Mouse (Mus musculus) kidney, embryonic 16.5 days (tissue): ENCODE measurements around the gene Tab3. TPM values are rescaled to one million over a fixed set of nuclear protein-coding genes. Genes with fewer than 3 reads are reported as not detected.

Experiments used
- ATAC-seq: fragments of 200-750 bp; cut with Nextera tagmentation; 2 replicates; pipeline ENCODE4 v1.8.0; 2017; ENCODE audit warnings: moderate TSS enrichment; ENCODE audit not compliant: low FRiP score, low TSS enrichment
- H3K27ac ChIP-seq: fragments of 300-500 bp; sonication (generic); 2 replicates; pipeline ENCODE4 v1.5.1; 2014; ENCODE audit warnings: low read length
- H3K27me3 ChIP-seq: fragments of 300-500 bp; sonication (generic); 2 replicates; pipeline ENCODE4 v1.6.1; 2014; ENCODE audit warnings: low read length, control low read depth, mixed read lengths; ENCODE audit not compliant: insufficient read depth
- H3K36me3 ChIP-seq: fragments of 300-500 bp; sonication (generic); 2 replicates; pipeline ENCODE4 v1.6.1; 2014; ENCODE audit warnings: low read length, control low read depth, mixed read lengths; ENCODE audit not compliant: insufficient read depth
- H3K4me1 ChIP-seq: fragments of 300-500 bp; sonication (generic); 2 replicates; pipeline ENCODE4 v1.6.1; 2014; ENCODE audit warnings: low read length, control low read depth, mixed read lengths; ENCODE audit not compliant: insufficient read depth
- H3K4me2 ChIP-seq: fragments of 300-500 bp; sonication (generic); replicated peaks from 2 replicates; pipeline ENCODE4 v1.6.1; 2014; ENCODE audit warnings: low read depth, low read length
- H3K4me3 ChIP-seq: fragments of 300-500 bp; sonication (generic); 2 replicates; pipeline ENCODE4 v1.5.1; 2014; ENCODE audit warnings: mild to moderate bottlenecking, low read length
- H3K9ac ChIP-seq: fragments of 300-500 bp; sonication (generic); replicated peaks from 2 replicates; pipeline ENCODE4 v1.6.1; 2014; ENCODE audit warnings: low read length
- H3K9me3 ChIP-seq: fragments of 300-500 bp; sonication (generic); 2 replicates; pipeline ENCODE4 v1.6.1; 2016; ENCODE audit warnings: low read length, control low read depth
- WGBS: fragments of 180-500 bp; shearing (Covaris S2); extraction: QIAGEN DNeasy Blood & Tissue Kit; methylation state at CpG from one replicate; pipeline ENCODE4 v1.1.7; 2014; 5-methylcytosine and 5-hydroxymethylcytosine counted together
- microRNA-seq: library from miRNA; unstranded; fragments of <30 nt; microRNA quantifications from one replicate; pipeline ENCODE4, GENCODE M21; 2016
- polyA plus RNA-seq: library from polyadenylated mRNA; unstranded; fragments of >200 nt; fragmentation: Nextera tagmentation; extraction: Ambion mirVana; gene quantifications from 2 replicates; pipeline ENCODE4 v1.2.1, GENCODE M21; 2015

Gene Tab3
- polyA plus RNA-seq, 1 experiment from 2014 or later, result 4.0 TPM

DNA sequence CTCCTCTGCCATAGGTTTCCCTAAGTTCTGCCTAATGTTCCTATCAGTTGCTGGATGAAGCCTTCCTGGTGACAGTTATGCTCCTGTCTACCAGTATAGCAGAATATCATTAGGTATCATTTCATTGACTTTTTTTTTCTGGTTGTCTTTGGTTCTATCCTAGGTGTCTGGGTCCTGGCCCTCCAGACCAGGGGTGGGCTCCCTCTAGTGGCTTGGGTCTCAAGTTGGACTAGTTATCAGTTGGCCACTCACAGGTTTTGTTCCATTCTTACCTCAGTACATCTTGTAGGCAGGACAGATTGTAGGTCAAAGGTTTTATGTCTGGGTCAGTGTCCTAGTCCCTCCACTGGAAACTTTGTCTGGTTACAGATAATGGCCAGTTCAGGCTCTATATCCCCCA lies 11.8 kb downstream of the Tab3 start:
- Histone ChIP-seq H3K27ac (no peak overlapping the region), H3K36me3 (no peaks in the 10 kb centered on the region), H3K9me3 (no peaks in the 10 kb centered on the region), H3K4me3 (no peak overlapping the region), H3K9ac (no peak overlapping the region), H3K4me2 (no peak overlapping the region), H3K4me1 (no peaks in the 10 kb centered on the region), H3K27me3 (0 out of 2 replicates have a peak, but pooled peaks cover 2% of the 10 kb centered on the region)
- ATAC-seq, result no peak

DNA sequence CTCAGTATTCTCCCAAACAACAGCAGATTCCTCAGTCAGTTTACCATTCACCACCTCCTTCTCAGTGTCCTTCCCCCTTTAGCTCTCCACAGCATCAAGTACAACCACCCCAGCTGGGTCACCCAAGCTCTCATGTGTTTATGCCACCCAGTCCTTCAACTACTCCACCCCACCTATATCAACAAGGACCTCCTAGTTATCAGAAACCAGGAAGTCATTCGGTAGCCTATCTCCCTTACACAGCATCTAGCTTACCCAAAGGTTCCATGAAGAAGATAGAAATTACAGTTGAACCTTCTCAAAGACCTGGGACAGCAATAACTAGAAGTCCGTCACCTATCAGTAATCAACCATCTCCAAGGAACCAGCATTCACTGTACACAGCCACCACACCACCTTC lies 40.9 kb downstream of the Tab3 start:
- 95% methylated on average over 2 of the region's 2 CpGs for WGBS
- Histone ChIP-seq H3K9ac (no peak overlapping the region), H3K9me3 (no peaks in the 10 kb centered on the region), H3K4me3 (no peak overlapping the region), H3K27me3 (no peaks in the 10 kb centered on the region; the same call in 1 of the 2 replicates), H3K4me2 (no peak overlapping the region), H3K4me1 (no peaks in the 10 kb centered on the region), H3K36me3 (peaks cover 6% of the 10 kb centered on the region; the same call in 1 of the 2 replicates), H3K27ac (no peak overlapping the region)
- no peak for ATAC-seq

DNA sequence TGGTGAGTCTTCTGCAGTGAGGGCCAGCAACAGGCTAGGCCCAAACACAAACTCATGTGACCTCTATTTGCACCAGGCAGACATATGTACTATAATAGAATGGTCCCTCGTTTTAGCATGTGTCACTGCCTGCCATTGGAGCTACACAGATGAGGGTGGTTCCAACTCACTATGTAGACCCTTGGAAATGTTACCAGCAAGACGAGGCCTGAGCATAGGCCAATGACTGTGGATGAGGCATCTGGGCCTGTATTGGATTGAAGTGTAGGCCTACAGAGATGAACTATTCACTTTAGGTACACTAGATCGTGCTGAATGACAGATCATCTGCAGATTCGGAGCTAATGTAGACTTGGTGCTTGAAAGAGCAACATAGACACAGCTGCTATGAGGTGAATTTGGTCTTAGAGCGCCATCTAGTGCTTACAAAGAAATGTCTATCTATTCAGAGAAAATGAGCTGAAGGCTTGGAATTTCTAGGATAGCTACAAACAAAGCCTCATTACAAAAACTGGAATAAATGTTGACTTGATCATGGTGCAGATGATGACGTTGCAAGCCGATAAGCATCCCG lies 72.5 kb downstream of the Tab3 start:
- ATAC-seq, result peak; percentile 61; the same call in 1 of the 2 replicates
- Histone ChIP-seq H3K27ac (no peak overlapping the region), H3K36me3 (no peaks in the 10 kb centered on the region), H3K27me3 (no peaks in the 10 kb centered on the region), H3K4me3 (no peak overlapping the region), H3K9ac (no peak overlapping the region), H3K4me2 (no peak overlapping the region), H3K4me1 (no peaks in the 10 kb centered on the region), H3K9me3 (no peaks in the 10 kb centered on the region)
- whole genome bisulfite sequencing, result 45% methylated on average over 8 of the region's 8 CpGs

DNA sequence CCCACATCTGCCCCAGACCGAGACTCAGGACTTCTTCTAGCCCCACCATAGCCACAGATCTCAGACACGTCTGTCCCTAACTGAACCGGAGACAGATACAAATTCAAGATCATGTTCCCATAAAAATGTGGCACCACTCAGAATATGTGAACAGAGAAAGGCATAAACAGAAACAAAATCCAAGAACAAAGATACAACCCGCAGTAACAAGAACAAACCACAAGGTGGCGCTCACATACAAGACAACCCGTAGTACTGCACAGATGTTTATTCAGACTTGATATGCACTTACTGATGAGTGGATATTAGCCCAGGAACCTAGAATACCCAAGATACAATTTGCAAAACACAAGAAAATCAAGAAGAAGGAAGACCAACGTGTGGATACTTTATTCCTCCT lies 103.0 kb downstream of the Tab3 start:
- Histone ChIP-seq H3K36me3 (no peaks in the 10 kb centered on the region), H3K27me3 (no peaks in the 10 kb centered on the region), H3K9ac (no peak overlapping the region), H3K4me2 (no peak overlapping the region), H3K27ac (no peak overlapping the region), H3K4me1 (no peaks in the 10 kb centered on the region), H3K4me3 (no peak overlapping the region), H3K9me3 (no peaks in the 10 kb centered on the region)
- 21% methylated on average over 7 of the region's 7 CpGs for WGBS
- 0 out of 2 replicates have a peak, but pooled peaks have one; percentile 31 for ATAC-seq

DNA sequence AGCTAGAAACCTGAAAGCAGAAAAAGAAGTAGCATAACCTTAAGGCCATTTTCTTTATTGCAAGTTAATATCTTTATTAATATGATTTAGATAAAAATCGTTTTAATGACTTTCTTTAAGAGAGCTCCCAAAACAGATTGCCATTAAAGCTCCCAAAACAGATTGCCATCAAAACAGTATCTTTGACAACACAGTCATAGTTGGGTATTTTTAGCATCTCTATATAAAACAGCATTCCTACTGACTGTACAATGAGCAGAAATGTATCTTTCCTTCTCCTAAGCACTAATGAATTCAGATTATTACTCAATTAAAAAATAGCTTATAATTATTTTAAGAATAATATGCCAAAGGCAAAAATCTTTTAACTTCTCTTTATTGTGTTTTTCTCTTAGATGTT lies 108.3 kb downstream of the Tab3 start:
- ATAC-seq, result no peak
- whole genome bisulfite sequencing, result 71% methylated on average over 1 of the region's 1 CpGs
- no peaks in the 10 kb centered on the region for H3K27me3 ChIP-seq
- H3K4me1 ChIP-seq, result no peaks in the 10 kb centered on the region
- H3K9me3 ChIP-seq, result no peaks in the 10 kb centered on the region
- no peak overlapping the region for H3K4me2 ChIP-seq
- H3K4me3 ChIP-seq, result no peak overlapping the region
- H3K27ac ChIP-seq, result no peak overlapping the region
- H3K9ac ChIP-seq, result no peak overlapping the region
- no peaks in the 10 kb centered on the region for H3K36me3 ChIP-seq

DNA sequence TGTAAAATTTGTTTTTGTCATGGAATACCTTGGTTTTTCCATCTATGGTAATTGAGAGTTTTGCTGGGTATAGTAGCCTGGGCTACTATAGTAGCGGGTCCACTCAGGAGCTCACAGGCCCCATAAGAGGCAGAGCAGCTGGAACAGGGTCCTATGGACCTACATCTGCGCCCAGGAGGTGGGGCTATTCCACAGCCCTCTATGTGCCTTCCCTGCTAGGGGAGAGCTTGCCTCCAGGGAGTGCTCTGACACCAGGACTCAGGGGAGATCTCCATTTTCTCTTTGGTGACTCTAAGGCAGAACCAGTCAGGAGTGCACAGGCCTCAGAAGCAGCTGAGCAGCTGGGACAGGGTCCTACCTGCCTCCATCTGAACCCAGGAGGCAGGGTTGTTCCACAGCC lies 109.9 kb downstream of the Tab3 start:
- Histone ChIP-seq H3K27ac (no peak overlapping the region), H3K36me3 (no peaks in the 10 kb centered on the region), H3K9ac (no peak overlapping the region), H3K4me1 (no peaks in the 10 kb centered on the region), H3K4me2 (no peak overlapping the region), H3K9me3 (no peaks in the 10 kb centered on the region), H3K4me3 (no peak overlapping the region), H3K27me3 (no peaks in the 10 kb centered on the region)
- ATAC-seq, result no peak
- 65% methylated on average over 2 of the region's 2 CpGs for WGBS

Small RNA genes lying within 50 kb of the gene (microRNA-seq; reads per million reads assigned to microRNA genes)
- not detected for gene Gm44378

Other genes starting within 250 kb of the Tab3 start
- 49.8 and 52.6 TPM in 2 replicates for gene Gk, start 202.8 kb downstream of the Tab3 start, polyA plus RNA-seq